Mouse (Mus musculus): Measurements from ENCODE around the gene Zfhx3.

Gene Zfhx3

GRCm38 (mm10) chr8:108715416-108715948 is 773.0 kb downstream of the Zfhx3 start:
- no peak for DNase-seq (ENCODE audit: low read depth, low spot score)

GRCm38 (mm10) chr8:108716291-108716811 is 773.9 kb downstream of the Zfhx3 start:
- no peak for DNase-seq (ENCODE audit: low read depth, low spot score)

GRCm38 (mm10) chr8:108717545-108717944 is 775.1 kb downstream of the Zfhx3 start:
- no peak for DNase-seq (ENCODE audit: low read depth, low spot score)

GRCm38 (mm10) chr8:108718031-108718430 is 775.6 kb downstream of the Zfhx3 start:
- no peak for DNase-seq (ENCODE audit: low read depth, low spot score)

GRCm38 (mm10) chr8:108720840-108721239 is 778.4 kb downstream of the Zfhx3 start:
- DNase-seq (ENCODE audit: low read depth, low spot score) = no peak

GRCm38 (mm10) chr8:108722671-108723513 is 780.4 kb downstream of the Zfhx3 start:
- no peak for DNase-seq (ENCODE audit: low read depth, low spot score)

GRCm38 (mm10) chr8:108723636-108724035 is 781.2 kb downstream of the Zfhx3 start:
- DNase-seq (ENCODE audit: low read depth, low spot score) = no peak

- DNase-seq (ENCODE audit: low read depth, low spot score) = no peak
Observed at GRCm38 (mm10) chr8:108724818-108725506, 782.5 kb downstream of the Zfhx3 start.

GRCm38 (mm10) chr8:108725631-108726030 is 783.2 kb downstream of the Zfhx3 start:
- DNase-seq (ENCODE audit: low read depth, low spot score) = no peak

GRCm38 (mm10) chr8:108726541-108727241 is 784.2 kb downstream of the Zfhx3 start:
- DNase-seq (ENCODE audit: low read depth, low spot score) = no peak

- no peak for DNase-seq (ENCODE audit: low read depth, low spot score)
Observed at GRCm38 (mm10) chr8:108729169-108729568, 786.7 kb downstream of the Zfhx3 start.

- DNase-seq (ENCODE audit: low read depth, low spot score) = no peak
Observed at GRCm38 (mm10) chr8:108729667-108730329, 787.4 kb downstream of the Zfhx3 start.

- DNase-seq (ENCODE audit: low read depth, low spot score) = no peak
Observed at GRCm38 (mm10) chr8:108730907-108731440, 788.5 kb downstream of the Zfhx3 start.

- DNase-seq (ENCODE audit: low read depth, low spot score) = no peak
Observed at GRCm38 (mm10) chr8:108732500-108732899, 790.1 kb downstream of the Zfhx3 start.

GRCm38 (mm10) chr8:108733385-108733784 is 790.9 kb downstream of the Zfhx3 start:
- no peak for DNase-seq (ENCODE audit: low read depth, low spot score)

- no peak for DNase-seq (ENCODE audit: low read depth, low spot score)
Observed at GRCm38 (mm10) chr8:108736442-108736841, 794.0 kb downstream of the Zfhx3 start.

GRCm38 (mm10) chr8:108738179-108738578 is 795.7 kb downstream of the Zfhx3 start:
- DNase-seq (ENCODE audit: low read depth, low spot score) = no peak

- no peak for DNase-seq (ENCODE audit: low read depth, low spot score)
Observed at GRCm38 (mm10) chr8:108739517-108739916, 797.1 kb downstream of the Zfhx3 start.

- no peak for DNase-seq (ENCODE audit: low read depth, low spot score)
Observed at GRCm38 (mm10) chr8:108740443-108740842, 798.0 kb downstream of the Zfhx3 start.

- DNase-seq (ENCODE audit: low read depth, low spot score) = no peak
Observed at GRCm38 (mm10) chr8:108741651-108742050, 799.2 kb downstream of the Zfhx3 start.

- no peak for DNase-seq (ENCODE audit: low read depth, low spot score)
Observed at GRCm38 (mm10) chr8:108742465-108742864, 800.0 kb downstream of the Zfhx3 start.
